Mouse (Mus musculus): ENCODE measurements at regions not wholly inside any gene's neighbourhood (a gene's known extent, or its start where the extent isn't known, plus 50 kb on each side); places are given as distances from the start of the nearest gene placed in this dataset.

DNA sequence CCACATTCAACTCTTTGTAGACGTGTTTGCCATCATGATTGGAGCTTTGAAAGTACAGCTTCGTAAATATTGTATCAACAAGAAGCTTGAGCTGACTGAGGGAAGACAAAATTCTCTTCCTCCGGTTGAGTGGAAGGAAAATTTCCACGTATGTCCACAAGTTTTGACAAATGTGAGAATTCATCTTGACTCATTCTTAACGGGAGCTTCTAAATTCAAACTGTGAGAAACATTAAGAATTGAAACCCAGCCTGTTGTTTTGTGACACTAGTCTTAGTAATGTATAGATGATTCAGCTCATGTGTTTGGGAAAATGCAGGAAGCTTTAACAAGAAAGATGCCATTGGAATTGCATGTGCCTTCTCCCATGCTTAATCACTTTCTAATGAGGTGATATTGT is 68.9 kb downstream of the Rbm43 start:
- no peak for TF ChIP-seq FLI1 (IDR thresholded peaks at IDR 0.05; ENCODE audit: low read length)
- TF ChIP-seq GATA1 (IDR thresholded peaks at IDR 0.05; ENCODE audit: borderline replicate concordance, low read length): no peak

Measured in megakaryocyte, embryonic 14.5 days (primary cell).